ENCODE assay signal across 10 mouse cellular contexts in genomic region chr19:44757231-44757871, GRCm38 (mm10). TPM values are rescaled to one million over a fixed set of nuclear protein-coding genes. Genes with fewer than 3 reads are reported as not detected.
DNase-seq lines count a peak whose midpoint lies in the region; ATAC-seq and TF ChIP-seq lines count a peak whose summit lies in the region.
"Had no signal": no experiment of that assay in that cellular context is flagged by ENCODE, and none has a peak within 500 bp of the region (broad histone marks: within the 10 kb centered on the region; RNA-seq: fewer than 3 reads in every experiment).

No protein-coding gene starts in this region.

- H3K9me3 ChIP-seq in heart, postnatal 0 days (replicated peaks; ENCODE audit: control insufficient read depth, low read length), result no peaks in the 10 kb centered on the region
- no peaks in the 10 kb centered on the region for H3K9me3 ChIP-seq in forebrain, embryonic 13.5 days (replicated peaks)
- no peaks in the 10 kb centered on the region for H3K9me3 ChIP-seq in neural tube, embryonic 12.5 days

- no peak for TF ChIP-seq CTCF in heart, postnatal 0 days (IDR thresholded peaks at IDR 0.05; ENCODE audit: low read depth)
- TF ChIP-seq CTCF in thymus, adult 2 months (IDR thresholded peaks at IDR 0.05; ENCODE audit: borderline replicate concordance, control insufficient read depth, extremely low read depth, insufficient read depth, low read length, poor library complexity), result no peak

- no peak for TF ChIP-seq EP300 in heart, postnatal 0 days (IDR thresholded peaks at IDR 0.05; ENCODE audit: low read depth)

- peak overlapping the region; percentile 67 for H3K4me2 ChIP-seq in heart, postnatal 0 days (ENCODE audit: low read depth, low read length)
- H3K4me2 ChIP-seq in forebrain, embryonic 13.5 days, result peak overlapping the region; percentile 63
- peak overlapping the region; percentile 73 for H3K4me2 ChIP-seq in neural tube, embryonic 12.5 days (replicated peaks)

- 2% methylated on average over 30 of the region's 38 CpGs for WGBS in heart, postnatal 0 days
- WGBS in forebrain, embryonic 13.5 days, result 0% methylated on average over 37 of the region's 38 CpGs
- WGBS in neural tube, embryonic 12.5 days, result 1% methylated on average over 37 of the region's 38 CpGs
- 2% methylated on average over 37 of the region's 38 CpGs for WGBS in thymus, adult 2 months

- H3K27me3 ChIP-seq in heart, postnatal 0 days (ENCODE audit: control insufficient read depth, insufficient read depth, low read length), result peaks cover 100% of the 10 kb centered on the region
- peaks cover 98% of the 10 kb centered on the region for H3K27me3 ChIP-seq in forebrain, embryonic 13.5 days
- H3K27me3 ChIP-seq in neural tube, embryonic 12.5 days (replicated peaks), result peaks cover 92% of the 10 kb centered on the region
- H3K27me3 ChIP-seq in thymus, adult 2 months (ENCODE audit: control insufficient read depth, insufficient read depth, low read length), result peaks cover 30% of the 10 kb centered on the region

- ATAC-seq in heart, postnatal 0 days (ENCODE audit: insufficient read depth, low read depth), result no peak
- no peak for ATAC-seq in forebrain, embryonic 13.5 days
- ATAC-seq in neural tube, embryonic 12.5 days (ENCODE audit: low FRiP score, low read depth), result no peak

- no peaks in the 10 kb centered on the region for H3K36me3 ChIP-seq in heart, postnatal 0 days (replicated peaks; ENCODE audit: control insufficient read depth, insufficient read depth, low read length)
- H3K36me3 ChIP-seq in forebrain, embryonic 13.5 days (ENCODE audit: poor library complexity, severe bottlenecking), result no peaks in the 10 kb centered on the region
- no peaks in the 10 kb centered on the region for H3K36me3 ChIP-seq in neural tube, embryonic 12.5 days
- H3K36me3 ChIP-seq in thymus, adult 2 months (ENCODE audit: control insufficient read depth, insufficient read depth, low read length), result no peaks in the 10 kb centered on the region
- H3K36me3 ChIP-seq: G1E had no signal

- DNase-seq in heart, postnatal 0 days (ENCODE audit: low spot score), result no peak
- no peak for DNase-seq in heart, adult 11 months
- peak; percentile 41 to 63 for DNase-seq in kidney, postnatal 4 days
- DNase-seq in thymus, adult 2 months, result no peak
- DNase-seq in left cerebral cortex, adult 11 months (ENCODE audit: low spot score), result no peak
- DNase-seq in cerebellum, postnatal 4 days (ENCODE audit: low spot score in 2 of 2), result no peak
- DNase-seq: layer of hippocampus, adult 9-11 months had no signal

- H3K4me3 ChIP-seq in heart, postnatal 0 days (ENCODE audit: low read depth, low read length), result peak overlapping the region; percentile 47
- peak overlapping the region; percentile 35 for H3K4me3 ChIP-seq in forebrain, embryonic 13.5 days
- peak overlapping the region; percentile 53 for H3K4me3 ChIP-seq in neural tube, embryonic 12.5 days
- no peak overlapping the region for H3K4me3 ChIP-seq in thymus, adult 2 months (ENCODE audit: control insufficient read depth, insufficient read depth, low read length)

- peaks cover 8% of the 10 kb centered on the region; the same call in 1 of the 2 replicates for H3K4me1 ChIP-seq in heart, postnatal 0 days (ENCODE audit: control insufficient read depth, insufficient read depth)
- peaks cover 30% of the 10 kb centered on the region for H3K4me1 ChIP-seq in forebrain, embryonic 13.5 days
- peaks cover 31% of the 10 kb centered on the region for H3K4me1 ChIP-seq in neural tube, embryonic 12.5 days
- no peaks in the 10 kb centered on the region for H3K4me1 ChIP-seq in thymus, adult 2 months (replicated peaks; ENCODE audit: control insufficient read depth, insufficient read depth, low read length)

- no peak overlapping the region for H3K9ac ChIP-seq in heart, postnatal 0 days (replicated peaks; ENCODE audit: low read depth, low read length)
- peak overlapping the region; percentile 30; the same call in 1 of the 2 replicates for H3K9ac ChIP-seq in forebrain, embryonic 13.5 days
- H3K9ac ChIP-seq in neural tube, embryonic 12.5 days, result peak overlapping the region; percentile 74

- H3K27ac ChIP-seq in heart, postnatal 0 days (ENCODE audit: low read depth), result no peak overlapping the region
- no peak overlapping the region for H3K27ac ChIP-seq in forebrain, embryonic 13.5 days
- H3K27ac ChIP-seq in neural tube, embryonic 12.5 days, result peak overlapping the region; percentile 60
- H3K27ac ChIP-seq in thymus, adult 2 months (ENCODE audit: control insufficient read depth, insufficient read depth, low read length), result no peak overlapping the region

- TF ChIP-seq POLR2A in thymus, adult 2 months (IDR thresholded peaks at IDR 0.05; ENCODE audit: control insufficient read depth, extremely low read depth, insufficient read depth, low read length, poor library complexity), result no peak

RNA-seq across cellular contexts. Expression of gene Pax2, which starts 1.5 kb away (rescaled TPM):
- not detected in 2 replicates for total RNA-seq in heart, postnatal 0 days (2014; rRNA removed; ENCODE audit: low replicate concordance)
- not detected in 2 replicates for polyA plus RNA-seq in heart, postnatal 0 days (2015; fragmentation: Nextera tagmentation; extraction: Ambion mirVana)
- polyA plus RNA-seq in forebrain, embryonic 13.5 days (2015; fragmentation: Nextera tagmentation; extraction: Ambion mirVana), result 0.05 TPM in 1 of 2 replicates, not detected in the other
- polyA plus RNA-seq in neural tube, embryonic 12.5 days (2016; fragmentation: Nextera tagmentation; extraction: Ambion mirVana), result 21.9 and 23.3 TPM in 2 replicates
- 0.10 and 0.12 TPM in 2 replicates for polyA plus RNA-seq in thymus, adult 2 months (2012; rRNA removed)
- polyA plus RNA-seq: G1E had no signal

Comparison
In these comparisons a context has a peak if more than half of its experiments do, and no peak if none do; other contexts are left out.
1. DNase-seq: peak in kidney, postnatal 4 days (2 of 2); none in heart, postnatal 0 days (single experiment), heart, adult 11 months (single experiment), thymus, adult 2 months (single experiment), left cerebral cortex, adult 11 months (single experiment) and cerebellum, postnatal 4 days (0 of 2).
2. RNA of gene Pax2, which starts 1.5 kb away (polyA plus RNA-seq): 21.9 to 23.3 TPM in neural tube, embryonic 12.5 days; 0.10 to 0.12 TPM in thymus, adult 2 months, 0.05 TPM in forebrain, embryonic 13.5 days and not detected in heart, postnatal 0 days; every median in the first group is over 10 times any median in the second.
3. Peak in every context shown above with its lines, with median percentiles within 50 percentile points of each other: H3K4me2 ChIP-seq.